Mouse (Mus musculus): ENCODE results near the gene 2810004N23Rik. TPM values are rescaled to one million over a fixed set of nuclear protein-coding genes. Genes with fewer than 3 reads are reported as not detected.

The 2810004N23Rik gene
- 34.8 TPM for polyA plus RNA-seq (2014; fragmentation: Illumina TruSeq; extraction: RNeasy Lipid Tissue Mini Kit (QIAGEN cat#74804))

GRCm38 (mm10) chr8:124862321-124863162, at the start of gene 2810004N23Rik, which contains the start of gene Gnpat:
2810004N23Rik (minus strand) TSS chr8:124863120.
Gnpat (plus strand) TSS chr8:124863033.

GRCm38 (mm10) chr8:124897386-124898250, 34.7 kb upstream of the 2810004N23Rik start, which contains the start of the genes Exoc8 and Sprtn:
Exoc8 (minus strand) TSS chr8:124897705.
Sprtn (plus strand) TSS chr8:124897886.

GRCm38 (mm10) chr8:124792708-124793107, 70.2 kb downstream of the 2810004N23Rik start, which contains the start of gene Trim67:
Trim67 (plus strand) TSS chr8:124793092.

Other genes starting within 250 kb of the 2810004N23Rik start
- 21.7 TPM for gene 2310022B05Rik, start 199.8 kb downstream of the 2810004N23Rik start, polyA plus RNA-seq (2014; fragmentation: Illumina TruSeq; extraction: RNeasy Lipid Tissue Mini Kit (QIAGEN cat#74804))
- gene Ttc13, start 141.1 kb downstream of the 2810004N23Rik start, polyA plus RNA-seq (2014; fragmentation: Illumina TruSeq; extraction: RNeasy Lipid Tissue Mini Kit (QIAGEN cat#74804)): 34.7 TPM
- 2.0 TPM for gene Arv1, start 141.0 kb downstream of the 2810004N23Rik start, polyA plus RNA-seq (2014; fragmentation: Illumina TruSeq; extraction: RNeasy Lipid Tissue Mini Kit (QIAGEN cat#74804))
- not detected for gene Fam89a, start 111.3 kb downstream of the 2810004N23Rik start, polyA plus RNA-seq (2014; fragmentation: Illumina TruSeq; extraction: RNeasy Lipid Tissue Mini Kit (QIAGEN cat#74804))
- not detected for gene Trim67, start 70.0 kb downstream of the 2810004N23Rik start, polyA plus RNA-seq (2014; fragmentation: Illumina TruSeq; extraction: RNeasy Lipid Tissue Mini Kit (QIAGEN cat#74804))
- 63.7 TPM for gene Gnpat, start 87 bp downstream of the 2810004N23Rik start, polyA plus RNA-seq (2014; fragmentation: Illumina TruSeq; extraction: RNeasy Lipid Tissue Mini Kit (QIAGEN cat#74804))
- 12.6 TPM for gene Exoc8, start 34.6 kb upstream of the 2810004N23Rik start, polyA plus RNA-seq (2014; fragmentation: Illumina TruSeq; extraction: RNeasy Lipid Tissue Mini Kit (QIAGEN cat#74804))
- 21.3 TPM for gene Sprtn, start 34.8 kb upstream of the 2810004N23Rik start, polyA plus RNA-seq (2014; fragmentation: Illumina TruSeq; extraction: RNeasy Lipid Tissue Mini Kit (QIAGEN cat#74804))
- gene Egln1, start 86.2 kb upstream of the 2810004N23Rik start, polyA plus RNA-seq (2014; fragmentation: Illumina TruSeq; extraction: RNeasy Lipid Tissue Mini Kit (QIAGEN cat#74804)): 39.7 TPM
- gene Tsnax, start 149.9 kb upstream of the 2810004N23Rik start, polyA plus RNA-seq (2014; fragmentation: Illumina TruSeq; extraction: RNeasy Lipid Tissue Mini Kit (QIAGEN cat#74804)): 52.6 TPM
- gene Disc1, start 191.1 kb upstream of the 2810004N23Rik start, polyA plus RNA-seq (2014; fragmentation: Illumina TruSeq; extraction: RNeasy Lipid Tissue Mini Kit (QIAGEN cat#74804)): not detected